ENCODE assay signal across 7 mouse cellular contexts in genomic region chr13:23500424-23501200, GRCm38 (mm10). TPM values are rescaled to one million over a fixed set of nuclear protein-coding genes. Genes with fewer than 3 reads are reported as not detected.
A peak's percentile ranks its signal among the peaks of the same experiment; 100 is the strongest.
DNase-seq lines count a peak whose midpoint lies in the region; ATAC-seq and TF ChIP-seq lines count a peak whose summit lies in the region.

No protein-coding gene starts in this region.

- WGBS in embryonic facial prominence, embryonic 10.5 days, result under 1% methylated on average over 17 of the region's 17 CpGs
- WGBS in heart, embryonic 15.5 days, result 7% methylated on average over 17 of the region's 17 CpGs

- H3K4me3 ChIP-seq in G1E (ENCODE audit: low read depth, low read length), result no peak overlapping the region
- H3K4me3 ChIP-seq in embryonic facial prominence, embryonic 10.5 days, result peak overlapping the region; percentile 56
- no peak overlapping the region for H3K4me3 ChIP-seq in heart, embryonic 15.5 days
- peak overlapping the region; percentile 46 for H3K4me3 ChIP-seq in megakaryocyte, embryonic 14.5 days (replicated peaks)

- no peak overlapping the region for H3K9ac ChIP-seq in heart, embryonic 15.5 days

- peak; percentile 45; the same call in 1 of the 2 replicates for ATAC-seq in G1E (ENCODE audit: extremely low read depth, insufficient number of reproducible peaks, low FRiP score, poor library complexity, severe bottlenecking)
- ATAC-seq in heart, embryonic 15.5 days (replicated peaks; ENCODE audit: insufficient number of reproducible peaks, insufficient read depth, low FRiP score, low read depth), result no peak

- no peaks in the 10 kb centered on the region for H3K9me3 ChIP-seq in G1E (replicated peaks)
- H3K9me3 ChIP-seq in embryonic facial prominence, embryonic 10.5 days, result no peaks in the 10 kb centered on the region
- no peaks in the 10 kb centered on the region for H3K9me3 ChIP-seq in heart, embryonic 15.5 days (replicated peaks)
- peaks cover 6% of the 10 kb centered on the region; the same call in 1 of the 2 replicates for H3K9me3 ChIP-seq in megakaryocyte, embryonic 14.5 days

- H3K4me1 ChIP-seq in G1E (ENCODE audit: insufficient read depth, low read depth, low read length), result peaks cover 43% of the 10 kb centered on the region
- peaks cover 60% of the 10 kb centered on the region for H3K4me1 ChIP-seq in embryonic facial prominence, embryonic 10.5 days
- peaks cover 20% of the 10 kb centered on the region for H3K4me1 ChIP-seq in heart, embryonic 15.5 days (replicated peaks)
- peaks cover 68% of the 10 kb centered on the region for H3K4me1 ChIP-seq in megakaryocyte, embryonic 14.5 days

- no peak overlapping the region for H3K27ac ChIP-seq in embryonic facial prominence, embryonic 10.5 days (replicated peaks)
- no peak overlapping the region for H3K27ac ChIP-seq in heart, embryonic 15.5 days

- no peaks in the 10 kb centered on the region for H3K36me3 ChIP-seq in G1E (replicated peaks)
- H3K36me3 ChIP-seq in embryonic facial prominence, embryonic 10.5 days (replicated peaks), result no peaks in the 10 kb centered on the region
- no peaks in the 10 kb centered on the region for H3K36me3 ChIP-seq in heart, embryonic 15.5 days
- H3K36me3 ChIP-seq in megakaryocyte, embryonic 14.5 days (replicated peaks; ENCODE audit: low read length), result no peaks in the 10 kb centered on the region

- DNase-seq in CD4-positive helper T cell, adult 2 months (ENCODE audit: low read depth, low spot score), result peak; percentile 64
- no peak for DNase-seq in G1E (ENCODE audit: low spot score)
- peak; percentile 87 for DNase-seq in embryonic facial prominence, embryonic 10.5 days (ENCODE audit: low spot score)
- DNase-seq in layer of hippocampus, postnatal 14 days (ENCODE audit: low spot score in 2 of 2), result peak; percentile 59 to 84
- peak; percentile 64 to 74 for DNase-seq in spleen, postnatal 10 days (ENCODE audit: low spot score in 2 of 2)

- peak overlapping the region; percentile 14; the same call in 1 of the 2 replicates for H3K4me2 ChIP-seq in heart, embryonic 15.5 days

- TF ChIP-seq CTCF in G1E (IDR thresholded peaks at IDR 0.05; ENCODE audit: low read depth, low read length), result no peak

- H3K27me3 ChIP-seq in G1E (ENCODE audit: insufficient read depth, low read length), result peaks cover 8% of the 10 kb centered on the region
- no peaks in the 10 kb centered on the region for H3K27me3 ChIP-seq in embryonic facial prominence, embryonic 10.5 days (replicated peaks; ENCODE audit: low read depth, poor library complexity, severe bottlenecking)
- H3K27me3 ChIP-seq in heart, embryonic 15.5 days, result no peaks in the 10 kb centered on the region
- H3K27me3 ChIP-seq in megakaryocyte, embryonic 14.5 days (replicated peaks), result peaks cover under 1% of the 10 kb centered on the region

RNA-seq across cellular contexts. Expression of gene Btn2a2, which starts 12.0 kb away (rescaled TPM):
- not detected in 2 replicates for total RNA-seq in G1E (2014; fragmentation: Nextera tagmentation)
- total RNA-seq in G1E (2017), result 0.06 and 0.22 TPM in 2 replicates
- polyA plus RNA-seq in G1E (2012), result not detected in 2 replicates
- polyA plus RNA-seq in embryonic facial prominence, embryonic 10.5 days (2016; fragmentation: Nextera tagmentation; extraction: Ambion mirVana), result 0.99 and 1.2 TPM in 2 replicates
- 0.31 and 0.41 TPM in 2 replicates for polyA plus RNA-seq in heart, embryonic 15.5 days (2015; fragmentation: Nextera tagmentation; extraction: Ambion mirVana)
- 1 to 10 TPM in 1 of 2 experiments, under 1 TPM in 1; 0.58 to 1.0 TPM for total RNA-seq in layer of hippocampus, postnatal 14 days (2021)
- not detected in 2 replicates for polyA plus RNA-seq in megakaryocyte, embryonic 14.5 days (2012; ENCODE audit: insufficient read depth, low replicate concordance)

RNA-seq across cellular contexts. Expression of gene Hist1h4h, which starts 30.2 kb away (rescaled TPM):
- total RNA-seq in G1E (2014; fragmentation: Nextera tagmentation), result 309 and 344 TPM in 2 replicates
- total RNA-seq in G1E (2017), result 843 and 1,115 TPM in 2 replicates
- 11.0 and 66.6 TPM in 2 replicates for polyA plus RNA-seq in G1E (2012)
- polyA plus RNA-seq in embryonic facial prominence, embryonic 10.5 days (2016; fragmentation: Nextera tagmentation; extraction: Ambion mirVana), result 2.7 and 3.0 TPM in 2 replicates
- 5.4 and 5.7 TPM in 2 replicates for polyA plus RNA-seq in heart, embryonic 15.5 days (2015; fragmentation: Nextera tagmentation; extraction: Ambion mirVana)
- total RNA-seq in layer of hippocampus, postnatal 14 days (2021), result 100 to 1,000 TPM; 253 to 315 TPM
- 443 and 574 TPM in 2 replicates for polyA plus RNA-seq in megakaryocyte, embryonic 14.5 days (2012; ENCODE audit: insufficient read depth, low replicate concordance)

RNA-seq across cellular contexts. Expression of gene Hist1h2af, which starts 33.1 kb away (rescaled TPM):
- 510 and 530 TPM in 2 replicates for total RNA-seq in G1E (2014; fragmentation: Nextera tagmentation)
- 1,417 and 2,284 TPM in 2 replicates for total RNA-seq in G1E (2017)
- polyA plus RNA-seq in G1E (2012), result 1,681 and 3,392 TPM in 2 replicates
- polyA plus RNA-seq in embryonic facial prominence, embryonic 10.5 days (2016; fragmentation: Nextera tagmentation; extraction: Ambion mirVana), result 4.8 and 5.5 TPM in 2 replicates
- 2.2 and 2.6 TPM in 2 replicates for polyA plus RNA-seq in heart, embryonic 15.5 days (2015; fragmentation: Nextera tagmentation; extraction: Ambion mirVana)
- 10 to 100 TPM; 23.4 to 33.5 TPM for total RNA-seq in layer of hippocampus, postnatal 14 days (2021)
- 37.2 and 163 TPM in 2 replicates for polyA plus RNA-seq in megakaryocyte, embryonic 14.5 days (2012; ENCODE audit: insufficient read depth, low replicate concordance)

RNA-seq across cellular contexts. Expression of gene Hist1h3g, which starts 34.6 kb away (rescaled TPM):
- total RNA-seq in G1E (2014; fragmentation: Nextera tagmentation), result 647 and 719 TPM in 2 replicates
- 217 and 302 TPM in 2 replicates for total RNA-seq in G1E (2017)
- 12.1 and 32.9 TPM in 2 replicates for polyA plus RNA-seq in G1E (2012)
- 6.5 and 7.7 TPM in 2 replicates for polyA plus RNA-seq in embryonic facial prominence, embryonic 10.5 days (2016; fragmentation: Nextera tagmentation; extraction: Ambion mirVana)
- polyA plus RNA-seq in heart, embryonic 15.5 days (2015; fragmentation: Nextera tagmentation; extraction: Ambion mirVana), result 1.6 and 3.1 TPM in 2 replicates
- total RNA-seq in layer of hippocampus, postnatal 14 days (2021), result 10 to 100 TPM in 1 of 2 experiments, 1 to 10 TPM in 1; 3.7 to 12.5 TPM
- 5.7 and 16.4 TPM in 2 replicates for polyA plus RNA-seq in megakaryocyte, embryonic 14.5 days (2012; ENCODE audit: insufficient read depth, low replicate concordance)

RNA-seq across cellular contexts. Expression of gene Btn1a1, which starts 34.9 kb away (rescaled TPM):
- total RNA-seq in G1E (2014; fragmentation: Nextera tagmentation) (18.3 and 31.6 TPM in 2 replicates), G1E (2017) (0.82 and 1.5 TPM in 2 replicates)
- polyA plus RNA-seq in G1E (2012), result 0.75 and 0.80 TPM in 2 replicates
- 0.12 and 0.16 TPM in 2 replicates for polyA plus RNA-seq in embryonic facial prominence, embryonic 10.5 days (2016; fragmentation: Nextera tagmentation; extraction: Ambion mirVana)
- 0.85 and 1.4 TPM in 2 replicates for polyA plus RNA-seq in heart, embryonic 15.5 days (2015; fragmentation: Nextera tagmentation; extraction: Ambion mirVana)
- total RNA-seq in layer of hippocampus, postnatal 14 days (2021), result not detected
- not detected in 2 replicates for polyA plus RNA-seq in megakaryocyte, embryonic 14.5 days (2012; ENCODE audit: insufficient read depth, low replicate concordance)

Comparison
In these comparisons a context has a peak if more than half of its experiments do, and no peak if none do; other contexts are left out.
1. H3K4me3 ChIP-seq: peak in embryonic facial prominence, embryonic 10.5 days (single experiment) and megakaryocyte, embryonic 14.5 days (single experiment); none in G1E (single experiment) and heart, embryonic 15.5 days (single experiment).